Mouse (Mus musculus): Measurements from ENCODE around the gene Hdac9. TPM values are rescaled to one million over a fixed set of nuclear protein-coding genes. Genes with fewer than 3 reads are reported as not detected.

Gene Hdac9
- total and polyA plus RNA-seq, 2 experiments from 2014 or later, result 15.6 to 15.7 TPM

DNA sequence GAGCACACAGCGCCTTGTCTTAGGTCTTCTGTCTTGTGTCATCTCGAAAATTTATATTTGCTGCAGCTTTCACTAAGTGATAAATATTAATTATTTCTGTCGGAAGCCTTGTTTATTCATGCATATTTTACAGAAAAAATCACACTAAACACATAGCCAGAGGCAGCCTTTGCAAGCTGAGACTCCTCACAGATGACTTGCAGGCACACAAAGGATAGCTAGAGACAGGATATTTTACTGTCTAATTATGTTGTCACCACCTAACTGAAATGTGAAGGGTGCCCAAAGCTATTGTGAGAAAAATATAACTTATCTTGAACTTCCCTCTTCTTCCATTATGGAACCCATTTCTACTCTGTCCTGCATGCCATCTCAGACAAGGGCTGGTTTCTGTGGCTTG is 258.3 kb downstream of the Hdac9 start:
- no peak for ATAC-seq (ENCODE audit: insufficient read depth, low read depth)
- Histone ChIP-seq H3K4me2 (ENCODE audit: low read depth, low read length) (no peak overlapping the region), H3K4me1 (ENCODE audit: control insufficient read depth, insufficient read depth) (no peaks in the 10 kb centered on the region), H3K9ac (replicated peaks; ENCODE audit: low read depth, low read length) (no peak overlapping the region), H3K27me3 (ENCODE audit: control insufficient read depth, insufficient read depth, low read length) (no peaks in the 10 kb centered on the region), H3K27ac (ENCODE audit: low read depth) (no peak overlapping the region), H3K36me3 (replicated peaks; ENCODE audit: control insufficient read depth, insufficient read depth, low read length) (no peaks in the 10 kb centered on the region), H3K9me3 (replicated peaks; ENCODE audit: control insufficient read depth, low read length) (no peaks in the 10 kb centered on the region), H3K4me3 (ENCODE audit: low read depth, low read length) (no peak overlapping the region)
- DNase-seq (ENCODE audit: low spot score), result no peak
- WGBS, result 55% methylated on average over 3 of the region's 3 CpGs
- TF ChIP-seq CTCF (IDR thresholded peaks at IDR 0.05; ENCODE audit: low read depth) (no peak), EP300 (IDR thresholded peaks at IDR 0.05; ENCODE audit: low read depth) (no peak)

DNA sequence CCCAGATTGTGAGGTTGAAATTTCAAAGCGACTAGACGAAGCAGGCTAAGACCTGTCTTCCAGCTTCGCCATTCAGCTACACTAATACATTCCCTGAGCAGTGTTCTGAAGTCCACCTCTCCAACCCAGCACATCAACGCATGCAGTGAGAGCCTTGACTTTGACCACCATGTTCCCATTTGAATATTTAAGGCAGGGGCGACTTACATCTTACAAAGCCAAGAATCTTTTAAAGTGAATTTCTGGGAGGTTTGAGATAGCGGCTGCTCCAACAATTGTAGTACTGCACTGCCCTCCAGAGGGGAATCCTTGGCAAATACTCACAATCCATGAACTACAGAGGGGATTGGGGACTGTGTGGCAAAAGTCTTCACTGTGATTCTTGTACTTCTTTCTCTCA is 258.8 kb downstream of the Hdac9 start:
- Histone ChIP-seq H3K36me3 (replicated peaks; ENCODE audit: control insufficient read depth, insufficient read depth, low read length) (no peaks in the 10 kb centered on the region), H3K9me3 (replicated peaks; ENCODE audit: control insufficient read depth, low read length) (no peaks in the 10 kb centered on the region), H3K27ac (ENCODE audit: low read depth) (no peak overlapping the region), H3K4me1 (ENCODE audit: control insufficient read depth, insufficient read depth) (no peaks in the 10 kb centered on the region), H3K27me3 (ENCODE audit: control insufficient read depth, insufficient read depth, low read length) (no peaks in the 10 kb centered on the region), H3K4me3 (ENCODE audit: low read depth, low read length) (no peak overlapping the region), H3K4me2 (ENCODE audit: low read depth, low read length) (peak overlapping the region; percentile 24; the same call in 1 of the 2 replicates), H3K9ac (replicated peaks; ENCODE audit: low read depth, low read length) (no peak overlapping the region)
- ATAC-seq (ENCODE audit: insufficient read depth, low read depth) (no peak; the same call in 1 of the 2 replicates), DNase-seq (ENCODE audit: low spot score) (peak; percentile 49)
- 39% methylated on average over 6 of the region's 6 CpGs for WGBS
- TF ChIP-seq CTCF (IDR thresholded peaks at IDR 0.05; ENCODE audit: low read depth), result peak; percentile 66
- no peak for TF ChIP-seq EP300 (IDR thresholded peaks at IDR 0.05; ENCODE audit: low read depth)

DNA sequence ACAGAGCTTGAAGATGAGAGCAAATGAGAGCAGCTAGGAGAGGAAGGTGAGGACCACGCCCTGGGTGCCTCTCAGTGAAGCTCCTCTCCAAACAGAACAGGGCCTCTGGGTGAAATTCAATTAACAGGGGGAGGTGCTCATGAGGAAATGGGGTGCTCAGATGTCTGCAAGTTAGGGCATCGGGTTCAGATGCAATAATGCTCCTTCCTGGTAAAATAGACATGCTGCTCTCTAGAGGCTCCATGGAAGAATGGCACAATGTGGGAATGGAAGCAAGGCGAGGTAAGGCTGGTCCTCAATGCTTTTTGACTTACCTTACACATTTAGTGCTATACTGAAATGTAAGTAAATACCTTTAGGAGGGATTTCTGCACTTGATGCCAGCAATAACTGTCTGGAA is 263.3 kb downstream of the Hdac9 start:
- 27% methylated on average over 3 of the region's 3 CpGs for WGBS
- no peaks in the 10 kb centered on the region for H3K36me3 ChIP-seq (replicated peaks; ENCODE audit: control insufficient read depth, insufficient read depth, low read length)
- no peaks in the 10 kb centered on the region for H3K9me3 ChIP-seq (replicated peaks; ENCODE audit: control insufficient read depth, low read length)
- ATAC-seq (ENCODE audit: insufficient read depth, low read depth) (no peak), DNase-seq (ENCODE audit: low spot score) (peak; percentile 43)
- H3K4me1 ChIP-seq (ENCODE audit: control insufficient read depth, insufficient read depth), result no peaks in the 10 kb centered on the region
- H3K27me3 ChIP-seq (ENCODE audit: control insufficient read depth, insufficient read depth, low read length), result no peaks in the 10 kb centered on the region
- H3K4me3 ChIP-seq (ENCODE audit: low read depth, low read length), result no peak overlapping the region
- no peak overlapping the region for H3K27ac ChIP-seq (ENCODE audit: low read depth)
- H3K4me2 ChIP-seq (ENCODE audit: low read depth, low read length), result no peak overlapping the region
- H3K9ac ChIP-seq (replicated peaks; ENCODE audit: low read depth, low read length), result no peak overlapping the region
- TF ChIP-seq EP300 (IDR thresholded peaks at IDR 0.05; ENCODE audit: low read depth) (no peak), CTCF (IDR thresholded peaks at IDR 0.05; ENCODE audit: low read depth) (peak; percentile 62)

DNA sequence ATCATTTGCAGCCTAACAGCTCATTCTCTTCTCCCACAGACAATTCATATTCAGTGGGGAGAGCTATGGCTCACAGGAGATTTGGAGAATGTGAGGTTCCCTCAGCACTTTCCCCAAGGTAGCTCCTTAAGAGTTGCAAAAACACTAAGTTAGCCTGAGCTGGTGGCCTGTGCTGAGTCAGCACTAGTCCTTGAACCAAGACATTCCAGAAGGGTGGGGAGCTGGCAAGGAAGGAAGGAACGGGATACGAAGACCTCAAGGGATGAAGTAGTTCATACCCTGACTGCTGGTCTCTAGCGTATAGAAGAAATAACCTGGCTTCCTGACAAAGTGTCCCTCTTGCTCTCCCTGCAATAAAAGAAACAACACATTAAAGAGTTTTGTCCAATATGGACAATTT is 268.1 kb downstream of the Hdac9 start:
- 55% methylated on average over 3 of the region's 3 CpGs for WGBS
- H3K27ac ChIP-seq (ENCODE audit: low read depth), result no peak overlapping the region
- no peak overlapping the region for H3K4me3 ChIP-seq (ENCODE audit: low read depth, low read length)
- ATAC-seq (ENCODE audit: insufficient read depth, low read depth), result no peak
- H3K9ac ChIP-seq (replicated peaks; ENCODE audit: low read depth, low read length), result no peak overlapping the region
- H3K4me1 ChIP-seq (ENCODE audit: control insufficient read depth, insufficient read depth), result no peaks in the 10 kb centered on the region
- no peak for DNase-seq (ENCODE audit: low spot score)
- TF ChIP-seq EP300 (IDR thresholded peaks at IDR 0.05; ENCODE audit: low read depth), result no peak
- TF ChIP-seq CTCF (IDR thresholded peaks at IDR 0.05; ENCODE audit: low read depth), result no peak
- H3K27me3 ChIP-seq (ENCODE audit: control insufficient read depth, insufficient read depth, low read length), result no peaks in the 10 kb centered on the region
- H3K9me3 ChIP-seq (replicated peaks; ENCODE audit: control insufficient read depth, low read length), result no peaks in the 10 kb centered on the region
- H3K36me3 ChIP-seq (replicated peaks; ENCODE audit: control insufficient read depth, insufficient read depth, low read length), result no peaks in the 10 kb centered on the region
- no peak overlapping the region for H3K4me2 ChIP-seq (ENCODE audit: low read depth, low read length)

DNA sequence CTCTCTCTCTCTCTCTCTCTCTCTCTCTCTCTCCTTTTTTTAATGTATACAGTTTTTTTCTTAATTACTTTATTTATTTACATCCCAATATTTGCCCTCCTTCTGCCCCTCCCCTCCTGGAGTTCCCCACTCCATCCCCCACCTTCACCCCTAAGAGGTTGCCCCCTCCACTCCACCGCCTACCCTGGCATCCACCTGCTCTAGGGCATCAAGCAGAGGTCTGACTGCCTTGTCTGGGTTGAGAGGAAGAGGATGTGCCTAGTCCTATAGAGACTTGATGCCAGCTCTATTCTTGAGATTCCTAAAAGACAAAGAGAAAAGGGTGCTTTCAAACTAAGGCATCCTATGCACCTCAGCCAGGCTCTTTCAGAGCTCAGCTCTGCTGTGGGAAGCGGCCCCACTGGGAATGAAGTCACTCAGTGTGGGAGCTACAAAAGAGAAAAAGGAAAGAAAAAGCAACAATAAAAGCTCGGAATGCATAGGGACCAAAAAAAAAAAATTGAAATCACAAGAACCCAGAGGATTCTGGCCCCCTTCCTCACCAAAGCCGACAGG is 275.1 kb downstream of the Hdac9 start:
- Histone ChIP-seq H3K27me3 (ENCODE audit: control insufficient read depth, insufficient read depth, low read length) (no peaks in the 10 kb centered on the region), H3K4me2 (ENCODE audit: low read depth, low read length) (no peak overlapping the region), H3K4me1 (ENCODE audit: control insufficient read depth, insufficient read depth) (no peaks in the 10 kb centered on the region), H3K9ac (replicated peaks; ENCODE audit: low read depth, low read length) (no peak overlapping the region), H3K4me3 (ENCODE audit: low read depth, low read length) (no peak overlapping the region), H3K36me3 (replicated peaks; ENCODE audit: control insufficient read depth, insufficient read depth, low read length) (no peaks in the 10 kb centered on the region), H3K27ac (ENCODE audit: low read depth) (no peak overlapping the region), H3K9me3 (replicated peaks; ENCODE audit: control insufficient read depth, low read length) (no peaks in the 10 kb centered on the region)
- WGBS, result 74% methylated on average over 4 of the region's 4 CpGs
- DNase-seq (ENCODE audit: low spot score) (no peak), ATAC-seq (ENCODE audit: insufficient read depth, low read depth) (no peak)
- TF ChIP-seq EP300 (IDR thresholded peaks at IDR 0.05; ENCODE audit: low read depth), result no peak
- TF ChIP-seq CTCF (IDR thresholded peaks at IDR 0.05; ENCODE audit: low read depth), result no peak
